Mouse (Mus musculus) hindbrain, embryonic 16.5 days (tissue): ENCODE measurements at regions not wholly inside any gene's neighbourhood (a gene's known extent, or its start where the extent isn't known, plus 50 kb on each side); places are given as distances from the start of the nearest gene placed in this dataset.
A peak's percentile ranks its signal among the peaks of the same experiment; 100 is the strongest.

Experiments
- ATAC-seq: fragments of 200-750 bp; cut with Nextera tagmentation; 2 replicates; pipeline ENCODE4 v1.8.0; 2017; ENCODE audit warnings: moderate TSS enrichment, moderate library complexity
- H3K27ac ChIP-seq: fragments of 300-500 bp; sonication (generic); 2 replicates; pipeline ENCODE4 v1.5.1; 2014; ENCODE audit warnings: low read depth, mild to moderate bottlenecking, control low read depth, low read length, moderate library complexity
- H3K27me3 ChIP-seq: fragments of 300-500 bp; sonication (generic); replicated peaks from 2 replicates; pipeline ENCODE4 v1.6.1; 2014; ENCODE audit warnings: low read length; ENCODE audit not compliant: control insufficient read depth, insufficient read depth
- H3K36me3 ChIP-seq: fragments of 300-500 bp; sonication (generic); 2 replicates; pipeline ENCODE4 v1.6.1; 2014; ENCODE audit warnings: mild to moderate bottlenecking, low read length, moderate library complexity, mixed read lengths; ENCODE audit not compliant: control insufficient read depth, insufficient read depth
- H3K4me1 ChIP-seq: fragments of 300-500 bp; sonication (generic); 2 replicates; pipeline ENCODE4 v1.6.1; 2014; ENCODE audit warnings: low read depth, low read length; ENCODE audit not compliant: control insufficient read depth, insufficient read depth
- H3K4me2 ChIP-seq: fragments of 300-500 bp; sonication (generic); 2 replicates; pipeline ENCODE4 v1.6.1; 2014; ENCODE audit warnings: mild to moderate bottlenecking, low read length, control low read depth, moderate library complexity
- H3K4me3 ChIP-seq: fragments of 300-500 bp; sonication (generic); 2 replicates; pipeline ENCODE4 v1.5.1; 2014; ENCODE audit warnings: mild to moderate bottlenecking, low read length, control low read depth, moderate library complexity
- H3K9ac ChIP-seq: fragments of 300-500 bp; sonication (generic); 2 replicates; pipeline ENCODE4 v1.6.1; 2014; ENCODE audit warnings: low read depth, mild to moderate bottlenecking, control low read depth, low read length, moderate library complexity
- H3K9me3 ChIP-seq: fragments of 300-500 bp; sonication (generic); 2 replicates; pipeline ENCODE4 v1.6.1; 2014; ENCODE audit warnings: mild to moderate bottlenecking, low read length, moderate library complexity; ENCODE audit not compliant: control insufficient read depth
- WGBS: fragments of 180-500 bp; shearing (Covaris S2); extraction: QIAGEN DNeasy Blood & Tissue Kit; methylation state at CpG from one replicate; pipeline ENCODE4 v1.1.7; 2014; 5-methylcytosine and 5-hydroxymethylcytosine counted together

GRCm38 (mm10) chr4:125289031-125289449, 161.4 kb upstream of the Zc3h12a start:
- peaks cover 6% of the 10 kb centered on the region; the same call in 1 of the 2 replicates for H3K9me3 ChIP-seq
- H3K4me2 ChIP-seq: no peak overlapping the region
- 16% methylated on average over 6 of the region's 6 CpGs for WGBS
- no peaks in the 10 kb centered on the region for H3K36me3 ChIP-seq
- ATAC-seq: peak; percentile 68
- H3K4me1 ChIP-seq: peaks cover 13% of the 10 kb centered on the region
- H3K27ac ChIP-seq: peak overlapping the region; percentile 34; the same call in 1 of the 2 replicates
- H3K27me3 ChIP-seq: no peaks in the 10 kb centered on the region
- no peak overlapping the region for H3K9ac ChIP-seq
- H3K4me3 ChIP-seq: no peak overlapping the region

DNA sequence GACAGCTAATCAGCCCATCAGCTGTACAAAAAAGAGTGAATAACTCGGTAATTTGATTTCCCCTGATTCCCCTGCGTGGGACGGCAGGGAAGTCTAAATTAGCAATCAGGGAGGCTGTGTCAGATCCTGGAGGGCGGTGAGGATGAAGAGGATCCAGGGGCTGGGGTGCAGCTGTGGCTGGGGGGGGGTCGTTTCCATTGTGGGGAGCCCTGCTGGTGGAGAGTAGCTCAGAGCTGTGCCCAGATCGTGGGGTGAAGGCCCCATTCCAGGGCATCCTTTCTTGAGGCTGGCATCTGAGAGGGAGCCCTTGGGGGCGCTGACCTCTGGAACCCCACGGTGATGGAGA, 155.3 kb upstream of the Zc3h12a start:
- Histone ChIP-seq H3K4me1 (peaks cover 10% of the 10 kb centered on the region), H3K9me3 (no peaks in the 10 kb centered on the region), H3K27ac (no peak overlapping the region), H3K4me2 (no peak overlapping the region; the same call in 1 of the 2 replicates), H3K4me3 (no peak overlapping the region), H3K36me3 (no peaks in the 10 kb centered on the region), H3K27me3 (no peaks in the 10 kb centered on the region), H3K9ac (no peak overlapping the region)
- 27% methylated on average over 8 of the region's 8 CpGs for WGBS
- no peak for ATAC-seq

GRCm38 (mm10) chr4:125282154-125282973, 154.7 kb upstream of the Zc3h12a start:
- peak; percentile 93 for ATAC-seq
- Histone ChIP-seq H3K9ac (no peak overlapping the region), H3K27me3 (no peaks in the 10 kb centered on the region), H3K36me3 (no peaks in the 10 kb centered on the region), H3K27ac (no peak overlapping the region), H3K4me2 (peak overlapping the region; percentile 20), H3K9me3 (no peaks in the 10 kb centered on the region), H3K4me3 (0 out of 2 replicates have a peak overlapping the region, but pooled peaks have one; percentile 2), H3K4me1 (peaks cover 10% of the 10 kb centered on the region)
- 11% methylated on average over 21 of the region's 21 CpGs for WGBS

- 34% methylated on average over 7 of the region's 7 CpGs for WGBS
- 0 out of 2 replicates have a peak, but pooled peaks cover 3% of the 10 kb centered on the region for H3K27me3 ChIP-seq
- H3K36me3 ChIP-seq: no peaks in the 10 kb centered on the region
- peaks cover 20% of the 10 kb centered on the region for H3K4me1 ChIP-seq
- H3K4me2 ChIP-seq: no peak overlapping the region
- H3K27ac ChIP-seq: no peak overlapping the region
- no peak overlapping the region for H3K4me3 ChIP-seq
- no peaks in the 10 kb centered on the region for H3K9me3 ChIP-seq
- H3K9ac ChIP-seq: no peak overlapping the region
- no peak for ATAC-seq
These were observed 151.5 kb upstream of the Zc3h12a start for GRCm38 (mm10) chr4:125279165-125279564.

DNA sequence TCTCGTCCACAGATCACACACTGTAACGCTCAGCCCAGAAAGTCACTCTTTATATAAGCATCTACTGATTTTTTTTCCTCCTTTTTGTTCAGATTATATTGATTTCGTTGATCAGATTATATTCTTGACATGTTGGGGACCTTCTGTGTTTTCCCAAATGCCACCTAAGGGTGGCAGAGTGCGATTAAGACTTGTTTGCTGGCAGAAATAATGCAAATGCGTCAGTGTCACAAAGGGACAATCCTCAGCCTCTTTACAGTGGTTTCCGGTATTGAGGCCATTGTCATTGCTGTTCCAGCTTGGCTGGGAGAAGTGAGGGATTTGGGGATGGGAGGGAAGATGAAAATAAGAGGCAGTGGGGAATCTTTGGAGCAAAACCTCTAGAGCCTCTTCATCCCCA, 149.2 kb upstream of the Zc3h12a start:
- no peaks in the 10 kb centered on the region for H3K9me3 ChIP-seq
- H3K27me3 ChIP-seq: peaks cover 3% of the 10 kb centered on the region; the same call in 1 of the 2 replicates
- no peaks in the 10 kb centered on the region for H3K36me3 ChIP-seq
- H3K4me2 ChIP-seq: no peak overlapping the region
- no peak overlapping the region for H3K9ac ChIP-seq
- no peak for ATAC-seq
- WGBS: 65% methylated on average over 6 of the region's 6 CpGs
- H3K4me3 ChIP-seq: no peak overlapping the region
- H3K4me1 ChIP-seq: peaks cover 10% of the 10 kb centered on the region
- H3K27ac ChIP-seq: no peak overlapping the region

DNA sequence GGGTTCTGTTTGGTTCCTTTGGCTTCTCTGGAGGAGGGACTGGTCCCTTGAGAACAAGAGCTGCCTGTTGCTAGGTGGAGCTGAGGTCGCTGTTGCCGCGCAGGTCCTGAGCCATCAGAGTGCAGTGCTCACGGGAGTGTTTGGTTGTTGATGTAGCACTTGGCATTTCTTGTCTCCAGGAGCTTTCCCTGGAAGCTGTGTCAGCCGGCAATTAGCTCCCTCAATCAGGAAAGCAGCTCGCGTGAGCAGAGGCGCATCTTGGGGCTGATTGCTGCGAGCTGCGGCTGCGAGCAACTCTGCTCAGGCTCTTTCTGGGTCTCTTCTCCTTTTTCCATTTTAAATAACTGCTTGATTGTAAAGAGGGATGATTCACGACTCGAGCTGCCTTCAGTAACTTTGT, 147.6 kb upstream of the Zc3h12a start:
- H3K9ac ChIP-seq: peak overlapping the region; percentile 38
- WGBS: 1% methylated on average over 13 of the region's 13 CpGs
- 0 out of 2 replicates have a peak, but pooled peaks have one; percentile 30 for ATAC-seq
- peak overlapping the region; percentile 39 for H3K4me2 ChIP-seq
- H3K4me3 ChIP-seq: no peak overlapping the region
- H3K27me3 ChIP-seq: peaks cover 6% of the 10 kb centered on the region; the same call in 1 of the 2 replicates
- no peaks in the 10 kb centered on the region for H3K9me3 ChIP-seq
- H3K36me3 ChIP-seq: no peaks in the 10 kb centered on the region
- no peak overlapping the region for H3K27ac ChIP-seq
- peaks cover 10% of the 10 kb centered on the region for H3K4me1 ChIP-seq

GRCm38 (mm10) chr4:125270951-125271350, 143.3 kb upstream of the Zc3h12a start:
- WGBS: 79% methylated on average over 14 of the region's 14 CpGs

GRCm38 (mm10) chr4:125266212-125266611, 138.6 kb upstream of the Zc3h12a start:
- 87% methylated on average over 1 of the region's 1 CpGs for WGBS
- peaks cover 5% of the 10 kb centered on the region; the same call in 1 of the 2 replicates for H3K27me3 ChIP-seq
- H3K9ac ChIP-seq: no peak overlapping the region
- H3K4me3 ChIP-seq: no peak overlapping the region
- no peak overlapping the region for H3K27ac ChIP-seq
- H3K4me2 ChIP-seq: no peak overlapping the region
- H3K4me1 ChIP-seq: peaks cover 8% of the 10 kb centered on the region; the same call in 1 of the 2 replicates
- no peak for ATAC-seq
- no peaks in the 10 kb centered on the region for H3K9me3 ChIP-seq
- no peaks in the 10 kb centered on the region for H3K36me3 ChIP-seq

More at GRCm38 (mm10) chr4:125270951-125271350, 143.3 kb upstream of the Zc3h12a start:
- no peaks in the 10 kb centered on the region for H3K9me3 ChIP-seq
- H3K4me2 ChIP-seq: no peak overlapping the region
- H3K4me3 ChIP-seq: no peak overlapping the region
- peaks cover 5% of the 10 kb centered on the region; the same call in 1 of the 2 replicates for H3K27me3 ChIP-seq
- H3K36me3 ChIP-seq: no peaks in the 10 kb centered on the region
- ATAC-seq: no peak
- no peak overlapping the region for H3K9ac ChIP-seq
- H3K27ac ChIP-seq: no peak overlapping the region
- H3K4me1 ChIP-seq: peaks cover 10% of the 10 kb centered on the region

DNA sequence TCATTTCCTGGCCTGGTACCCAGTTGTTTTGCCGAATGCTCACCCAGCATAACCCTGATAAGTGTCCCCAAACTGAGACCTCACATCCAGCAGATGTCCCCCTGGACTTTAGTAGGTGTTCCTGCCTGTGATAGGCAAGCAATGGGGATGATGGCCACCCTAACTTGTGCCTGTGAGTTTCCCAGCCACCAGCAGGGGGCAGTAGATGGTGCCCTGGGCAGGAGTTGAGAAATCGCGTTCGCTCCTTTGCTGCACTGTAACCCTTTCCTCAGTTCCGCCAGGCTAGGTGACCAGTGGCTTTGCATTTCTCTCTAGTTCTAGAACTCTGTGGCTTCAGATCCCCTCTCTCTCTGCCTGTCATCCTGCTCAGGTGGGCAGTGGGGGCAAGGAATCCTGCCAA, 137.9 kb upstream of the Zc3h12a start:
- no peaks in the 10 kb centered on the region for H3K9me3 ChIP-seq
- peaks cover 3% of the 10 kb centered on the region; the same call in 1 of the 2 replicates for H3K27me3 ChIP-seq
- H3K9ac ChIP-seq: no peak overlapping the region
- WGBS: 13% methylated on average over 4 of the region's 5 CpGs
- no peak overlapping the region for H3K4me3 ChIP-seq
- H3K36me3 ChIP-seq: no peaks in the 10 kb centered on the region
- H3K4me1 ChIP-seq: peaks cover 12% of the 10 kb centered on the region; the same call in 1 of the 2 replicates
- H3K27ac ChIP-seq: no peak overlapping the region
- ATAC-seq: no peak
- H3K4me2 ChIP-seq: no peak overlapping the region
